Mouse (Mus musculus): ENCODE measurements around the gene 1700029F12Rik. TPM values are rescaled to one million over a fixed set of nuclear protein-coding genes. Genes with fewer than 3 reads are reported as not detected.

1700029F12Rik gene
- polyA plus RNA-seq, 1 experiment from 2014 or later: not detected

DNA sequence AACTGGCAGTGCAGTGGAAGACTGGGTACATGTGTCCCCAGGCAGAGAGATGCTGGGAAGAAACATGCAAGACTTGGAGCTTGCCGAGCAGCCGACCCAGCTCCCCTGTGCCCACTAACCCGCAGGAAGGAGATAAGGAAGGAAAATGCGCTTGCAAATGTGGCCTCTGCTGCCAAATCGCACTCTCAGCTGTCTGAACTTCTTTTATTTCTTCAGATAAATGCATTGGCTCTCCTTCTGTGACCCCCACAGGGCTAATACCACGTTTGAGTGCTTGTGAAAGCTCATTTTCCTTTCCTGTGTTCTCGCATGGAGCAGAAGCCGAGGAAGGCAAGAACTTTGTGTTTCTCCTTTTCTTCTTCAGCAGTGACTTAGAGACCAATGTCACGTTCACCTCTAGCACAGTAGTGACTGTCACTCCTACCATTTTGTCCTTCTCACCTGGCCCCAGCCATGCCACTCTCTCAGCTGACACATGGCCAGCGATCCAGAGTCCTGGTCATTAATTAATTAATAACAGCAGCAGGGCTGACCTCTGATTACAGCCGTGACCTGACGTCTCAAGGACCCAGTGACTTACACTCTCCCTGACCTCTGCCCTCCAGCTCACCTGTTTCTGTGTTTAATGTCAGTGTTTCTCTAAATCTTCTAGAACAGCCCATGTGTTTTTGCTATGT lies 48.4 kb downstream of the 1700029F12Rik start:
- Histone ChIP-seq H3K27me3 (no peaks in the 10 kb centered on the region), H3K9me3 (no peaks in the 10 kb centered on the region), H3K9ac (no peak overlapping the region), H3K4me1 (no peaks in the 10 kb centered on the region), H3K4me3 (replicated peaks) (no peak overlapping the region), H3K27ac (no peak overlapping the region), H3K4me2 (no peak overlapping the region), H3K36me3 (replicated peaks) (no peaks in the 10 kb centered on the region)
- WGBS: 71% methylated on average over 12 of the region's 12 CpGs
- no peak for ATAC-seq (ENCODE audit: low FRiP score)

DNA sequence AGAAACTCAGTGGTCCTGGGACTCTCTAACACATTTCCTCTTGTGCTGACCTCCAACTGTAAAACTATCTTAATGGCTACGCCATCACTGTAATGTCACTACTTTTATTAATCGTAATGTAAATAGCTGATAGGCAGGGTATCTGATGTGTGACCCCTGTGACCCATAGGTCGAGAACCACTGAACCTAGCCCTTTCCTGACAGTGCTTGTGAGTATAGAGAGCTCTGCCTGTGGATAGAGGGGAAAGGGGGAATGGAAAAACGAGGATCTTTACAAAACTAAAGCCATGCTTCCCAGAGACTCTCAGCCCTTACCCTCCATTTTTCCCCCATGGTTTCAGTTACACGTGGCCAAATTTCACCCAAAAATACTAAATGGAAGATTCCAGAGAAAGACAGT lies 49.5 kb downstream of the 1700029F12Rik start:
- Histone ChIP-seq H3K4me3 (replicated peaks) (no peak overlapping the region), H3K9ac (no peak overlapping the region)
- no peak for ATAC-seq (ENCODE audit: low FRiP score)

DNA sequence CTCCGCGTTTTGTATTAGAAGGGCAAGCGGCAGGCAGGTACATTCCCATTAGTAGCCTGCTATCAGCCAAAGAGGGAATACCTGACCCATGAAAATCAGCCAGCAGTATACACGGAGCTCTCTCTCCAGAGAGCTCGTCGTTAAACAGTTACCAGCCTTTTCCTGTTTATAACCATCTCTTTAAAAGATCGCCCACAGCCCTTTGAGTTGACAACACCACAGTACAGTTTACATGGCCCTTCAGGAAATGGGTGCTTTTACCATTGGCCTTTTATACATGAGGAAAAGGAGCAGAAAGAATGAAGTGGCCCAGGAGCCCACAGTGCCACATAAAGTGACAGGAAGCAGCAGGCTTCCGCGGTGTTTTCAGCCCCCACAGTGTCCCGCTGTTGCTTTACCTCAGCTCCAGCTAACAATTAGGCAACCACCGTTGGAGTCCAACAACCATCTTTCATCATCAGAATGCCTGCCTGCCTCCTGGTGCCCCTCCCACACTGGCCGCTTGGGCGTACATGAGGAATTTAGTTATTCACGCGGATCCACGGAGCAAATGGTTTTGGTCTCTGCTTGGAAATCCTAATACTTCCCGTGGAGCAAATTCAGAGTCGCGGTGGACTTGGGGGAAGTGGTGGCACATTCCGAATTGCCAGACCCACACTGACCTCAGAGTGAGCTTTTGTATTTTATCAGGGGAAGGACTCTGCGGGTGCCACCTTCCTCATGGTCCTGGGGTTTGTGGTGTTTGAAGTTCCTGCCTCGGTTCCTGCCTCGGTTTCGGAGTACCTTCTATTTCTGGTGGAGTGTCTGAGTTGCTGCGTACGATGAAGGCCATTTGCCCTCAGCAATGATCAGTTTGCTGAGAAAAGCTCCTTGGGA lies 50.7 kb downstream of the 1700029F12Rik start:
- WGBS: 71% methylated on average over 26 of the region's 26 CpGs
- Histone ChIP-seq H3K27me3 (no peaks in the 10 kb centered on the region), H3K9ac (no peak overlapping the region), H3K4me2 (no peak overlapping the region), H3K36me3 (replicated peaks) (no peaks in the 10 kb centered on the region), H3K9me3 (no peaks in the 10 kb centered on the region), H3K4me1 (no peaks in the 10 kb centered on the region), H3K27ac (no peak overlapping the region), H3K4me3 (replicated peaks) (no peak overlapping the region)
- no peak for ATAC-seq (ENCODE audit: low FRiP score)

More for the DNA sequence above, 49.5 kb downstream of the 1700029F12Rik start:
- H3K27ac ChIP-seq: no peak overlapping the region
- no peaks in the 10 kb centered on the region for H3K36me3 ChIP-seq (replicated peaks)
- no peaks in the 10 kb centered on the region for H3K27me3 ChIP-seq
- H3K9me3 ChIP-seq: no peaks in the 10 kb centered on the region
- no peak overlapping the region for H3K4me2 ChIP-seq
- no peaks in the 10 kb centered on the region for H3K4me1 ChIP-seq
- WGBS: 76% methylated on average over 5 of the region's 5 CpGs

DNA sequence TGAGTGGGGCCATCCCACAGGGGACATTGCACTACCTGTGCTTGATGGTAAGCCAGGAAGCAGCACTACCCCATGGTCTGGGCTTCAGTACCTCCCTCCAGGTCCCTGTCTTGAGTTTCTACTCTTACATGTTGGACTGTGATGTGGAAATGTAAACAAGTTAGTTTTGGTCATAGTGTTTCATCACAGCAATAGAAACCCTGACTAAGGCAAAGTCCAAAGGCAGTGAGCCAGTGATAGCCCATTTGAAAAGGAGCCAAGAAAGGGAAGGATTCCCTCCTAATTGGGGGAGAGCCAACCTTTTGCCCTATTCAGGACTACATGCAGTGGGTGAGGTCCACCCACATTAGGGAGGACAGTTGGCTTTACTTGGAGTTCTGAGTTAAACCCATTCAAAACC lies 53.6 kb downstream of the 1700029F12Rik start:
- H3K4me2 ChIP-seq: no peak overlapping the region
- no peaks in the 10 kb centered on the region for H3K4me1 ChIP-seq
- H3K9ac ChIP-seq: no peak overlapping the region
- no peak overlapping the region for H3K4me3 ChIP-seq (replicated peaks)
- no peaks in the 10 kb centered on the region for H3K27me3 ChIP-seq
- H3K27ac ChIP-seq: no peak overlapping the region
- no peak for ATAC-seq (ENCODE audit: low FRiP score)
- no peaks in the 10 kb centered on the region for H3K36me3 ChIP-seq (replicated peaks)
- H3K9me3 ChIP-seq: no peaks in the 10 kb centered on the region

DNA sequence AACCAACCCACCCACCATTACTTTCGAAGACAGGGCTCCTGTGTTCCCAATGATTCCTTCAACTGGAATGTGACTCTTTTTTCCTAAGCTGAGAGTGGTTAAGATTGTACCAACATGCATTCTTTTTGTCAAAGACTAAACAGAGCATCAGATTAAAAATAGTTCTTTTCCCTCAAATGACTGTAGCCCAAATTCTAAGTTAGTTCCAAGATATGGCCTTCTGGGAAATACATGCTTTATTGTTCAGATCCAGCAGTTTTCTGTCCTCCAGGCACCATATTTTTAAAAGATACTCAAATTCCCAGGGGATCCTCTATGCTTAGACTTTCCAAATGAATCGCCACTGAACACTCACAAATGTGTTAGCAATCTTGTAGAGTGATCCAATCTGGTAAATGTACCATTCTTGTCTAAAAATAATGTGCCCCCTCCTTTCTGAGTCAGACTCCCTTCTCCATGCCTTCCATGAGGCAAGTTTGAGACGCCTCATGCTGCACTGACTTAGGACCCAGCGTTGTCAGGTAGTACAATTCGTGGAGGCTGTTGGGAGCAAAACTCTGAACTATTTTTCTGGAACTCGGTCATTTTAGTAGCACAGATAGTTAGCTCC lies 57.1 kb downstream of the 1700029F12Rik start:
- no peak overlapping the region for H3K9ac ChIP-seq
- H3K9me3 ChIP-seq: no peaks in the 10 kb centered on the region
- WGBS: 90% methylated on average over 6 of the region's 6 CpGs
- no peak for ATAC-seq (ENCODE audit: low FRiP score)
- no peaks in the 10 kb centered on the region for H3K36me3 ChIP-seq (replicated peaks)
- H3K4me1 ChIP-seq: no peaks in the 10 kb centered on the region
- H3K4me3 ChIP-seq (replicated peaks): no peak overlapping the region
- H3K27me3 ChIP-seq: no peaks in the 10 kb centered on the region
- no peak overlapping the region for H3K4me2 ChIP-seq
- H3K27ac ChIP-seq: no peak overlapping the region

DNA sequence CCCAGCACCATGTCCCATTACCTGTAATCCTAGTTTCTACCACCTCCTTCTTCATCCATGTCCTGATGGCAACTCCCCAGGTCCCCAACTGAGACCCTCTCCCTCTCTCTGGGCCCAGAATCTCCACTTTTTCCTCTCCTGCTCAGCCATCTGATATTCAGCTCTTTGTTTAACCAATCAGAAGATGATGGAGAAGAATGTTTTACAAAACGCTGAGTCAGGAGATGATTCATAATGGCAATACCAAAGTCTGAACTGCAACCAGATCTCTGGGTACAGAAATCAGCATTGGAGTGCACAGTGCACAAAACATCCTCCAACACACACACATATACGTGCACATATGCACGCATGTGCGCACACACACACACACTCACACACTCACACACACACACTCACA lies 60.8 kb downstream of the 1700029F12Rik start:
- no peak overlapping the region for H3K4me3 ChIP-seq (replicated peaks)

More for the DNA sequence above, 60.8 kb downstream of the 1700029F12Rik start:
- H3K4me1 ChIP-seq: no peaks in the 10 kb centered on the region
- H3K36me3 ChIP-seq (replicated peaks): no peaks in the 10 kb centered on the region
- no peak overlapping the region for H3K27ac ChIP-seq
- H3K27me3 ChIP-seq: no peaks in the 10 kb centered on the region
- H3K9me3 ChIP-seq: no peaks in the 10 kb centered on the region
- WGBS: over 99% methylated on average over 4 of the region's 4 CpGs
- H3K4me2 ChIP-seq: no peak overlapping the region
- no peak overlapping the region for H3K9ac ChIP-seq
- no peak for ATAC-seq (ENCODE audit: low FRiP score)

Other genes starting within 250 kb of the 1700029F12Rik start
- 0.05 and 0.08 TPM in 2 replicates for gene Gcnt4, start 109.7 kb downstream of the 1700029F12Rik start, polyA plus RNA-seq (2016; fragmentation: Nextera tagmentation; extraction: Ambion mirVana)
- gene Fam169a, start 32.9 kb upstream of the 1700029F12Rik start, polyA plus RNA-seq (2016; fragmentation: Nextera tagmentation; extraction: Ambion mirVana): 12.3 and 12.5 TPM in 2 replicates
- gene Gm6169, start 64.9 kb upstream of the 1700029F12Rik start, polyA plus RNA-seq (2016; fragmentation: Nextera tagmentation; extraction: Ambion mirVana): 0.83 and 1.2 TPM in 2 replicates
- gene Gfm2, start 103.6 kb upstream of the 1700029F12Rik start, polyA plus RNA-seq (2016; fragmentation: Nextera tagmentation; extraction: Ambion mirVana): 38.7 and 42.0 TPM in 2 replicates
- gene Nsa2, start 103.6 kb upstream of the 1700029F12Rik start, polyA plus RNA-seq (2016; fragmentation: Nextera tagmentation; extraction: Ambion mirVana): 54.8 and 63.2 TPM in 2 replicates
- 18.4 and 20.6 TPM in 2 replicates for gene Hexb, start 164.0 kb upstream of the 1700029F12Rik start, polyA plus RNA-seq (2016; fragmentation: Nextera tagmentation; extraction: Ambion mirVana)
- gene Enc1, start 206.7 kb upstream of the 1700029F12Rik start, polyA plus RNA-seq (2016; fragmentation: Nextera tagmentation; extraction: Ambion mirVana): 23.9 and 26.9 TPM in 2 replicates

Data from forebrain, embryonic 12.5 days (tissue).